Mouse (Mus musculus): ENCODE measurements around the gene Cep112.

The Cep112 gene

GRCm38 (mm10) chr11:108885276-108885896 is 460.4 kb downstream of the Cep112 start:
- DNase-seq, result no peak

DNA sequence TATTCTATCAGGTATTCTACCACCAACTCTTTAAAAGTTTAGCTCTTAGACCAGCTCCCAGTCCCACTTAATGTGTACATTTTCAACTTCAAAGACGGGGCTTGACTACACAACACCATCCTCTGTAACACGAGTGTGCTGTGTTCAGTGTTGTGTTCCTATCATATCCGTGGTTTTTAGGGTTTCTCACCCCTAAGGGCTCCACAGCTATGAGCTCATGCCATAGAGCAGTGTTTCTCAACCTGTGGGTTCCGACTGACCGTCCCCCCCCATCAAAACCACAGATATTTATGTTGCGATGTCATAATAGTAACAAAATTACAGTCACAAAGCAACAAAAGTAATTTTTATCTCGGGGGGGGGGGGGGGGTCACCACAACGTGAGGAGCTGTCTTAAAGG is 461.1 kb downstream of the Cep112 start:
- DNase-seq, result no peak

GRCm38 (mm10) chr11:108889121-108889520 is 464.1 kb downstream of the Cep112 start:
- DNase-seq, result no peak

GRCm38 (mm10) chr11:108890544-108890943 is 465.6 kb downstream of the Cep112 start:
- DNase-seq, result no peak

DNA sequence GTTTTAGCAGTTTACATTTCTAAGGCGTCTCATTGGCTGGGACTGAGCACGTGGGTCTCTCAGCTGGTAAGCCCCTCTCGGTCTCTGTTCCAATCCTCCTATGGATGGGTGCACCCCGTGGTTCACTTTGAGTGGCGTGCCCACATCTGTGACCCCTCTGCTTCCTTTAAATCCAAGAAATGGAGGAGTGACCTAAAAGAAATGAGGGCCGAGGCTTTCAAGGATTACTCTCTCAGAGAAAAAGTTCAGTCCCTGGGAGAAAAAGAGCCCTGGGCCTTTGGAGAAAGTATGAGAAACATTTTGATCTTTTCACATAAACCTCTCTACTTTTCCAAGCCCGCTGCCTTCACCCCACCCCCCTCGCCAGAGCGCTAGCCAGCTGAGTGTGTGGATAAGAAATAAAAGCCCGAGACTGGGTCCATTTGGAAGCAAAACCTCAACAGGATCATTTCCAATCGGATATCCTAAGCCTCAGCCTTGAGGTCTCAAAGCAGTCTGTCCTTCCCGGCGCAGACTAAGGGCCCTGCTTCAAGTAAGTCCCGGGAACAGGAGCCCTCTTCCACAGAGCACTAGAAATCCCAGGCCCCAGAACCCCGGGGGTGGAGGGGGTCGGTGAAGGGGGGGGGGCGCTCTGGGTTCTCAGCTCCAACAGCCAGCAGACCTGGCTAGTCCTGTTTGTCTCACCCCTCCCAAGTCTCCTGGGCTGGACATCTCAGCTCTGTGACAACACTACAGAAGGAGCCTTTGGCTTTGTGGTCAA is 466.3 kb downstream of the Cep112 start:
- DNase-seq, result peak; percentile 52

DNA sequence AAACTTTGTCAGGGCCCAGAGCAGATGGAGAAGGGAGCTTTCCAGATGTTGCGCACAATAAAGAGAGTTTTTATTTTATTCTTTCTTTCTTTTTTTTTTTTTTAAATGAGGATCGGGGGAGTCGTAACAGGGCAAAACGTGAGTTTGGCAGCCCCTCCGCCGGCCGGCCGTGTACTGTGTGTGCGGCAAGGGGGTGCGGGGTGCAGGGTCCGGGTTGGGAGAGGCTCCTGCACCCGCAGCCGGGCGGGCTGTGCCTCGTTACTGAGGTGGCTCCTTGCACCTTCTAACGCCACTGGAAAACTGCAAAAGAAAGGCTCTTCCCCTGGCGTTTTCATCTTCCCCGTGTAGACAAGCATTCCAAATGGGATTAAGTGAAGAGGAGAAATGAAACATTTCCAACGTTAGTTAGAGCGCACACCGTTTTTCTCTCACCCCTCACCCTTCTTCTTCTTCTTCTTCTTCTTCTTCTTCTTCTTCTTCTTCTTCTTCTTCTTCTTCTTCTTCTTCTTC is 466.9 kb downstream of the Cep112 start:
- DNase-seq, result no peak

GRCm38 (mm10) chr11:108892406-108892805 is 467.4 kb downstream of the Cep112 start:
- no peak for DNase-seq

DNA sequence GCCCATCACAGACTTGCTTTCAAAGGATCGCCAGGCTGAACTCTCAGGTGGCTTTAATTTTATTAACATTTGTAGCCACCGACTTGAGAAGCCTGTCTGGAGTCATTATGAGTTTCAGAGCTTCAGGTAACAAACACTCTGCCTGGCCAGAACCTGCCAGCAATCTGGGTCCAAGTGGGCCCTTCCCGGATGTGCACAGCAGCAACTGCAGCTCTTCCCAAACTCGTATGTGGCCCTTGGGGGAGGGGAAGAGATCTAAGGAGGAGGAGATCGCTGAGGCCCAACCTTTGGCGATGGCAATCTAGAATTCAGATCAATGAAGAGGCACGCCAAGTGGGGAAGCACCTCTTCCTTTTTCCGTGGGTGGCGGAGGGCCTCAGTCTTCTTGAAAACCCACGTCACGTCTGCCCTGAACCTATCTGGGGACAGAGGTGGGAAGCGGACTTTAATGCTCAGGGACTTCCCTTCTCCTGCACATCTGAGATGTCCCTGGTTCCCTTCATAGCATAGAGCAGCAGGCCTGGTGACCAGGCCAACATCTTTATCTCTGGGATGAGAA is 468.3 kb downstream of the Cep112 start:
- DNase-seq, result no peak

DNA sequence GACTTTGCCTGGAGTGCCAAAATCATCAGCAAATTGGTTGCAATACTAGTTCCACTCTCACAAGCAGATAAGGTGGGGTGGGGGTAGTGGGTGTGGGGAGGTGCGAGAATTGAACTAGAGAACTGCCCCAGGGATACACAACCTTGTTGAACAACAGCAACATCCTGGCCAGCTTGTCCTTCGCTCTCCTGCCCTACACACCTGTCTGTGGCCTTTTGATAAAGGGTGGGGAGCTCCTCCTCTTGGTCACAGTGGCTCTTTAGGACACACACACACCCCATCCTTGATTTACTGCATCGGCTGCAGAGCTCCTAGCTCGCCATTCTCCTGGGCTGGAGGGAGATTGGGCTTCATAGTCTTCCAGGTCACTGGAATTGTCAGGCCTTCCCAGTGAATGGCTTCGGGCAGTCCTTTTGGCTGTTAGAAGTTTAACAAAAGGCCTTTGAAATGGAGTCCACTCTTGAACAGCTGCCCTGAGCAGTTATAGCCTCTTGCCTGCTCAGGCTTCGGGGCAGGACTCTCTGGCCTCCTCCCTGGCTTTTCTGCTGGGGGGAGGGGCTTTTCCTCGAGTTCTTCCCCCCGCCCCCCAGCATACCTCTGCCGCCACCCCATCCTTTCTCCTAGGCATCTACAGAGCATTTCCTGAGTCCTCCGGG is 469.0 kb downstream of the Cep112 start:
- DNase-seq, result no peak

DNA sequence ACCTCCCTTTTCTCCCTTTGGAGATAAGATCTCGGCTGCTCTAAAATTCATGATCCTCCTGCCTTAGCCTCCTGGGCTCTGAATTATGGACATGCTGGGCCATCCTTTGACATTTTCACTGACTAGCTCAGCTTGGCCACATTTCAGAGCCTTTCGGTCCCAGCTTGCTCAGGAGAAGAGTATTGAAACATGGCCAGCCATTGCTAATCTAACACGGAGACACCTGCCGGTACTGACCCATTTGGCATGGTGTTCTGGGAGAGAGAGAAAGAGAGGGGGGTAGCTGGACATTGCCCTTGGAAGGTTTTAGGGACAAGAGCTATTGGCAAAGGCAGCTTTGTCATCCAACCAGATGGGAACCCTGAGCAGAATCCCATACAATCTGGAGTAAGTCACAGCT is 472.0 kb downstream of the Cep112 start:
- no peak for DNase-seq

DNA sequence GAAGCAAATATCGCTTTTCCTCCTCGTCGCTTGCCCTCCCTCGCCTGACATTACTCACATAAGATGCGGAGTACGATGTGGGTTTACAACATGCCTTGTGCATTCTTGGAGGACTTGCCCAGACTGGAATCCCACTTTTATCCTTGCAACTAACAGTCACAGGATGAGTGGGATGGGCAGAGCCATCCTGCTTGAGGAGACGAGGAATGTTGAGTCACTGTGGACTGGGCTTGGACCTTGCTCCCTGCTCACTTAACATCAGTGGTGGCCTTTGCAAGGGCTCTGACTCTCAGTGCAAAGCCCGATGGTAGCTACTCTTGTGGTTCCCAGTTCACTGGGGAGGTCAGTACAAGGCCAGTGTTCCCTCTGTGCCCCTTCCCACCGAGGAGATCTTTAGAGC is 473.1 kb downstream of the Cep112 start:
- no peak for DNase-seq

GRCm38 (mm10) chr11:108898483-108898882 is 473.5 kb downstream of the Cep112 start:
- DNase-seq, result no peak

DNA sequence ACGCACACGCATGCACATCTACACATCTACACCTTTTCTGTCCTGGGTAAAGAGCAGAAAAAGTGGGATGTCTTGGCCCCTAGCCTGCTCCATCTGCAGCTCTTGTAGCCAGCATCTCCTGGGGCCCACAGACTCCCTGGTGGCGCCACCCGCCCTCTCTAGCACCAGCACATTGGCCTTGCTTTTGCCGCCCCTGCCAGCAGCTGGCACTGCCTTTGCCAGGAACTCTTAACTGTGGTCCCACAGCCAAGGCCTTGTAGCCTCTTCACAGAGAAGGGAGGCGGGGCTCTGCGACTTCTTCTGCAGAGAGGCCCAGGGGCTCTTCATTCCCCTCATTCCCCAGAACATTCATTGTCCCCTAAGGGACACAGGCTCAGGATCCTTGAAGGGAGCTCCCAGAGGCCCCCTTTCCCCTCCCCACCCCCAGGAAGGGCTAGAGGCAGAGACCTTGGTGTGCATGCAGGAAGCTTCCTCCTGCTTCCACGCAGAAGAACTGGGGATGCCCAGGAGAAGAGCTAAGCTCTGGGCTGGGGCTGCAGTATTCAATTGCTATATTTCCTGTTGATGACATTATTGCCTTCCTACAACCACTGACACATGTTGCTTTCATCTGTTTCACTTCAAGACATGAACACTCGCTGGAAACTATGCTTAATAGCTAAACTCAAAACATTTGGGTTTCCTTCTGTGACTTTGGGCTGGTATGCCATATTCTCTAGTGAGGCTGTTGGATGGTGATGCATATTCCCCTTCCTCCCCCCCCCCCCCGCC is 475.9 kb downstream of the Cep112 start:
- DNase-seq, result no peak

GRCm38 (mm10) chr11:108901670-108902069 is 476.7 kb downstream of the Cep112 start:
- no peak for DNase-seq

DNA sequence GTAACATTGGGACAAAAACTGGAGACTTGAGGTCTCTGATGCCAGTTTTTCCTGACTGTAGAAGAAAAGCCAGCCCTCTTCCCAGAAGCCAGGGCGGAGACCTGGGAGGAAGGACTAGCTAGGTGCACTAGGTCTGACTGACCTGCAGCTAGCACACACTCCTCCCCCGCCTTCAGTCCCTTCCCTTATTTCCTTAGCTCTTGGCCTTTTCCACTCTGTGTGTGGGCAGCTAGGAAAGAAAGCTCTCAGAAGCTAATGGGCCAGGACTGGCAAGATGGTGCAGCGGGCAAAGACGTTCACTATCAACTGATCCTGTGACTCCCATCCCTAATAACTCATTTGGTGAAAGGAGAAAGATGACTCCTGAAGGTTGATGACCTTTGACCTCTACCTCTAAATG is 477.3 kb downstream of the Cep112 start:
- DNase-seq, result no peak

DNA sequence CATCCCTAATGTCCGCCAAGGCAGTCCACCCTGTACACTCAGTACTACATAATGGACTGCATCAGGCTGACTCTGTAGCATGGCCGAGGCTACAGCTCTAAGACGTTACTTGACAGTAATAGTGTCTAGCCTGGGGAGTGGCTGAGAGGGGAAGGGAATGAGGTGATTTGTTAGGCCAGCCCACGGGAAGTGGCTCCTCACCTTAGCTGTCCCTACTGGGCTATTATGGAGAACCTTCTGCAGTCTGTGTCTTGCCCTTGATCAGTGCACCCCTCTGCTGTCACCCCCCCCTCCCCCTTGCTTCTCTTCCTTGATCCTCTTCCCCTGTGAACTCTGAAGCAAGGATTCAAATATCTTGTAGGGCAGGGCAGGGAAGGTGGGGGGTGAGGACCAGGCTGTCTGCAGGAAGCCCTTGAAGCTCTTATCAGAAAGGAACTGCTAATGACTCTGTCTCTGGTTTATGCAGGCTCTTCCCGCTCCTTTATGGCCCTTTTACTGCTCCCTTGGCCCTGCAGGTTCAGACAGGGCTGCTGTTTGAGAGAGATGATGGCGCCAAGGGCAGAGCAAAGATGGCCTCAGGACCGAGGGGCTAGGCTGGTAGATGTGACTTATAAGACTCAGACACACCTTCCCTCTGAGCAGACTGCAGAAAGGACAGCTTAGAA is 481.7 kb downstream of the Cep112 start:
- no peak for DNase-seq

DNA sequence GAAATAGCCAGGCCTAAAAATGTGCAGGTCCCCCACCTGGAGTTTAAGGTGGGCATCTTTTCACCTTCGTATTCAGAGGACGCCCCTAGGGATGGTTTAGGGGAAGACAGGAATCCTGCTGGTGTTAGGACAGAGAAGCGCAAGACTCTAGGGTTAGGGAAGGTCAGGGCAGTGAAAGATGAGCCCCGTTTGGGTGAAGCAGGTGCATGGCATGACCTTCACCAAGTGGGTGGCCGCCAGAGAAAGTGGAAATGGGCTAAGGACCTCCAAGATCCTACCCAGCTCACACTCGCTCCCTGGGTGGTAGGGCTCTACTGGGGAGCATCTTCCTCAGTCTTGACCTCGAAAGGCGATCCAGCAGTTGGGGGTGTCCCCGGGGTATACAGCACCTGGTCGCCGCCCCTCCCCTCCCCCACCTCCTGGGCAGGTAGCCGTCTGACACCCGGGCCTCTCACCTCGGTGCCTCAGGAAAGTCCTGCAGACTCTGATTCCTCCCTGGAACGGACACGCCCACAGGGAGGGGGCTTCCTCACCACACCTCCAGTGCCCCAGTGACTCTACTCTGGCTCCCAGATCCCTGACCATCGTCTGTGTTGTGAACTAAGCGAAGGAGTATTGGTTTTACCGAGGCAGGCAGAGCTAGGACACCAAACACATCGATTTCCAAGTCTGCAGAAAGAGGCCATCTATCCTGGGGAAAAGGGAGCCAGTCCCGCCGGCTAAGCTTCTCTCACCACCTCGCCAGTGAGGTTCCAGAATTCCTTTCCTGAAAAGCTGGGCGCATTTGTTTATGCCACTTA is 484.6 kb downstream of the Cep112 start:
- DNase-seq, result no peak

Measured in kidney, postnatal 14 days (tissue).